Mouse (Mus musculus): Measurements from ENCODE around the gene Ryk. TPM values are rescaled to one million over a fixed set of nuclear protein-coding genes. Genes with fewer than 3 reads are reported as not detected.
A peak's percentile ranks its signal among the peaks of the same experiment; 100 is the strongest.

Ryk gene
- 69.2 and 78.7 TPM in 2 replicates for polyA plus RNA-seq (2012; rRNA removed)

- DNase-seq (ENCODE audit: low spot score), result peak; percentile 74
These were observed at the start of gene Ryk for GRCm38 (mm10) chr9:102834742-102835591. Gene Ryk (plus strand): TSS chr9:102834917.

GRCm38 (mm10) chr9:102789491-102789890 lies 45.2 kb upstream of the Ryk start:
- no peak for DNase-seq (ENCODE audit: low spot score)

- DNase-seq (ENCODE audit: low spot score), result no peak
These were observed 42.9 kb upstream of the Ryk start for GRCm38 (mm10) chr9:102791845-102792244.

GRCm38 (mm10) chr9:102792836-102793235 lies 41.9 kb upstream of the Ryk start:
- DNase-seq (ENCODE audit: low spot score), result no peak

GRCm38 (mm10) chr9:102793286-102793809 lies 41.4 kb upstream of the Ryk start:
- no peak for DNase-seq (ENCODE audit: low spot score)

GRCm38 (mm10) chr9:102798406-102798805 lies 36.3 kb upstream of the Ryk start:
- DNase-seq (ENCODE audit: low spot score), result no peak

- DNase-seq (ENCODE audit: low spot score), result no peak
These were observed 28.6 kb upstream of the Ryk start for GRCm38 (mm10) chr9:102806056-102806573.

- no peak for DNase-seq (ENCODE audit: low spot score)
These were observed 23.5 kb upstream of the Ryk start for GRCm38 (mm10) chr9:102811192-102811591.

- no peak for DNase-seq (ENCODE audit: low spot score)
These were observed 16.5 kb upstream of the Ryk start for GRCm38 (mm10) chr9:102818228-102818627.

- no peak for DNase-seq (ENCODE audit: low spot score)
These were observed 6.1 kb upstream of the Ryk start for GRCm38 (mm10) chr9:102828604-102829003.

GRCm38 (mm10) chr9:102831541-102831940 lies 3.2 kb upstream of the Ryk start:
- no peak for DNase-seq (ENCODE audit: low spot score)

- no peak for DNase-seq (ENCODE audit: low spot score)
These were observed 339 bp upstream of the Ryk start for GRCm38 (mm10) chr9:102834414-102834741.

GRCm38 (mm10) chr9:102836279-102836678 lies 1.6 kb downstream of the Ryk start:
- no peak for DNase-seq (ENCODE audit: low spot score)

GRCm38 (mm10) chr9:102840792-102841778 lies 6.4 kb downstream of the Ryk start:
- DNase-seq (ENCODE audit: low spot score), result no peak

GRCm38 (mm10) chr9:102841832-102842231 lies 7.1 kb downstream of the Ryk start:
- no peak for DNase-seq (ENCODE audit: low spot score)

GRCm38 (mm10) chr9:102842498-102842897 lies 7.8 kb downstream of the Ryk start:
- DNase-seq (ENCODE audit: low spot score), result no peak

- no peak for DNase-seq (ENCODE audit: low spot score)
These were observed 8.9 kb downstream of the Ryk start for GRCm38 (mm10) chr9:102843577-102843976.

GRCm38 (mm10) chr9:102845851-102846250 lies 11.1 kb downstream of the Ryk start:
- DNase-seq (ENCODE audit: low spot score), result no peak

GRCm38 (mm10) chr9:102846348-102846747 lies 11.6 kb downstream of the Ryk start:
- no peak for DNase-seq (ENCODE audit: low spot score)

- no peak for DNase-seq (ENCODE audit: low spot score)
These were observed 17.6 kb downstream of the Ryk start for GRCm38 (mm10) chr9:102852076-102853022.

- no peak for DNase-seq (ENCODE audit: low spot score)
These were observed 23.1 kb downstream of the Ryk start for GRCm38 (mm10) chr9:102857856-102858255.
